In the genomic region with DNA sequence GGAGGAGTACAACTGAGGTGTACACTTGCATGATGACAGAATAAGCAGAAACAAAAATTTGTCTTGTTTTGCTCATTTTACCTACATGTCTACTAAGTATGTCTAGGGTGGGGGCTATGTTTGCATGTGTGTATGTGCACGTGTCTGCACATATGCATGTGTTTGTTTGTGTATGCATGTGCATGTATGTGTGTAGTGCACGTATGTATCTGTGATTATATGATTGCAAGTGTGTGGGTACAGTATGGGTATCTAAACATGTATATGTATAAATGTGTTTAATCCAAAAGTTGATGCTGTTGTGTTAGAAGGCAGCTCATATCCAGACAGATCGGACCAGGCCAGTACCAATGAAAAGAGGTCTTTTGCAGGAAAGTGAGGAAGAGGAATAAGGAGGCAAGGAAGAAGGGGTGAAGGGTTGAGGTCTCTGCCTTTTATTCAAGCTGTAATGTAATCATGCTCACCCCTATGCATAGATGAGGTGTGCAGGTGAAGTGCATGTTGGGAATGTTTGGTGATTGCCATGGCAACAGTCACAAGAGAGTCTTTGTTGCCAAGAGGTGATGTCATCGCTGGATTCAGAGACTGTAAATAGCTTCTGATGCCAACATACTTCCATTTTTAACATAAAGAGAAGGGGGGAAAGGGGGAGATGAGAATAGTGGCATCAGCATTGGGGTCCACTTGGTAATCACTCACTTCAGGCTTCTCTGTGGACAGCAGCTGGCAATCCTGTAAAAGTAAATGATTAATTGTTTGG, we compare ENCODE assay signal across 11 mouse cellular contexts.
A peak's percentile ranks its signal among the peaks of the same experiment; 100 is the strongest.
DNase-seq lines count a peak whose midpoint lies in the region; ATAC-seq lines count a peak whose summit lies in the region.
"Had no signal": no experiment of that assay in that cellular context is flagged by ENCODE, and none has a peak within 500 bp of the region (broad histone marks: within the 10 kb centered on the region; RNA-seq: fewer than 3 reads in every experiment).

No protein-coding gene starts in this region.

- no peak overlapping the region for H3K27ac ChIP-seq in forebrain, embryonic 13.5 days
- no peak overlapping the region for H3K27ac ChIP-seq in midbrain, embryonic 15.5 days
- H3K27ac ChIP-seq in liver, embryonic 11.5 days (ENCODE audit: low read depth, low read length): no peak overlapping the region
- H3K27ac ChIP-seq: embryonic facial prominence, embryonic 13.5 days had no signal

- H3K4me3 ChIP-seq in forebrain, embryonic 13.5 days: no peak overlapping the region
- no peak overlapping the region for H3K4me3 ChIP-seq in midbrain, embryonic 15.5 days
- no peak overlapping the region for H3K4me3 ChIP-seq in liver, embryonic 11.5 days (ENCODE audit: low read depth, low read length)
- H3K4me3 ChIP-seq: embryonic facial prominence, embryonic 13.5 days; megakaryocyte, embryonic 14.5 days had no signal

- H3K4me2 ChIP-seq in forebrain, embryonic 13.5 days: no peak overlapping the region
- no peak overlapping the region for H3K4me2 ChIP-seq in midbrain, embryonic 15.5 days
- H3K4me2 ChIP-seq in liver, embryonic 11.5 days: no peak overlapping the region
- H3K4me2 ChIP-seq: embryonic facial prominence, embryonic 13.5 days had no signal

- 64% methylated on average over 4 of the region's 4 CpGs for WGBS in forebrain, embryonic 13.5 days
- WGBS in midbrain, embryonic 15.5 days: 79% methylated on average over 4 of the region's 4 CpGs
- WGBS in liver, embryonic 11.5 days: 75% methylated on average over 4 of the region's 4 CpGs

- H3K9ac ChIP-seq in forebrain, embryonic 13.5 days: no peak overlapping the region
- no peak overlapping the region for H3K9ac ChIP-seq in midbrain, embryonic 15.5 days
- no peak overlapping the region for H3K9ac ChIP-seq in liver, embryonic 11.5 days (ENCODE audit: low read depth, low read length)
- H3K9ac ChIP-seq: embryonic facial prominence, embryonic 13.5 days had no signal

- no peaks in the 10 kb centered on the region for H3K36me3 ChIP-seq in forebrain, embryonic 13.5 days (ENCODE audit: poor library complexity, severe bottlenecking)
- H3K36me3 ChIP-seq in midbrain, embryonic 15.5 days (replicated peaks): no peaks in the 10 kb centered on the region
- H3K36me3 ChIP-seq in liver, embryonic 11.5 days (ENCODE audit: control insufficient read depth, insufficient read depth, low read length): no peaks in the 10 kb centered on the region
- H3K36me3 ChIP-seq: embryonic facial prominence, embryonic 13.5 days had no signal

- intact Hi-C loops in heart, postnatal 10 days (cut with DNase I): no loop called here
- intact Hi-C loops in heart, postnatal 25 days (cut with DNase I): no loop called here

- no peaks in the 10 kb centered on the region for H3K9me3 ChIP-seq in forebrain, embryonic 13.5 days (replicated peaks)
- no peaks in the 10 kb centered on the region for H3K9me3 ChIP-seq in midbrain, embryonic 15.5 days
- H3K9me3 ChIP-seq in liver, embryonic 11.5 days (ENCODE audit: control insufficient read depth, low read length): no peaks in the 10 kb centered on the region
- H3K9me3 ChIP-seq: embryonic facial prominence, embryonic 13.5 days had no signal

- peaks cover 11% of the 10 kb centered on the region for H3K4me1 ChIP-seq in forebrain, embryonic 13.5 days
- no peaks in the 10 kb centered on the region for H3K4me1 ChIP-seq in midbrain, embryonic 15.5 days
- no peaks in the 10 kb centered on the region for H3K4me1 ChIP-seq in liver, embryonic 11.5 days (replicated peaks; ENCODE audit: control insufficient read depth, insufficient read depth, low read length)
- H3K4me1 ChIP-seq: embryonic facial prominence, embryonic 13.5 days; megakaryocyte, embryonic 14.5 days had no signal

- peak; percentile 93 for ATAC-seq in forebrain, embryonic 13.5 days
- peak; percentile 89 for ATAC-seq in midbrain, embryonic 15.5 days (replicated peaks)
- ATAC-seq in liver, embryonic 11.5 days (replicated peaks; ENCODE audit: low FRiP score): no peak

- no peaks in the 10 kb centered on the region for H3K27me3 ChIP-seq in forebrain, embryonic 13.5 days
- no peaks in the 10 kb centered on the region for H3K27me3 ChIP-seq in midbrain, embryonic 15.5 days (replicated peaks)
- no peaks in the 10 kb centered on the region for H3K27me3 ChIP-seq in liver, embryonic 11.5 days (replicated peaks; ENCODE audit: control insufficient read depth, insufficient read depth, low read length)
- H3K27me3 ChIP-seq: embryonic facial prominence, embryonic 13.5 days; megakaryocyte, embryonic 14.5 days had no signal

- DNase-seq in heart, postnatal 10 days: peak; percentile 12 to 20
- no peak for DNase-seq in heart, postnatal 25 days (ENCODE audit: low spot score)
- DNase-seq in Muller cell, postnatal 12 days (ENCODE audit: inconsistent ontology term): peak; percentile 45
- no peak for DNase-seq in liver, embryonic 11.5 days (ENCODE audit: low spot score)
- no peak for DNase-seq in gastrocnemius, postnatal 4 days (ENCODE audit: low spot score in 2 of 2)
- no peak for DNase-seq in natural killer cell, adult 2 months (ENCODE audit: low spot score in 2 of 2)
- DNase-seq: liver had no signal

Comparison
In these comparisons a context has a peak if more than half of its experiments do, and no peak if none do; other contexts are left out.
1. DNase-seq: peak in heart, postnatal 10 days (2 of 2) and Muller cell, postnatal 12 days (single experiment); none in heart, postnatal 25 days (single experiment), liver, embryonic 11.5 days (single experiment), gastrocnemius, postnatal 4 days (0 of 2) and natural killer cell, adult 2 months (0 of 2).